Mouse (Mus musculus) brain, embryonic 14.5 days (tissue): ENCODE data around the gene Sema4c. TPM values are rescaled to one million over a fixed set of nuclear protein-coding genes. Genes with fewer than 3 reads are reported as not detected.

ENCODE experiments used
- DNase-seq: peaks from one replicate; pipeline ENCODE4 v3.0.0-alpha.2; 2011; ENCODE audit warnings: low read depth
- CTCF ChIP-seq: fragments of 200-500 bp; IDR thresholded peaks from 2 replicates; pipeline ENCODE4 v1.5.1; 2012; ENCODE audit warnings: inconsistent platforms, mild to moderate bottlenecking, moderate library complexity, borderline replicate concordance; ENCODE audit not compliant: insufficient read depth, insufficient read length; ENCODE audit errors: extremely low read depth
- POLR2A ChIP-seq: fragments of 200-500 bp; IDR thresholded peaks from 2 replicates; pipeline ENCODE4 v1.6.1; 2012; ENCODE audit warnings: mild to moderate bottlenecking, inconsistent platforms, borderline replicate concordance; ENCODE audit not compliant: poor library complexity, insufficient read depth, insufficient read length, severe bottlenecking; ENCODE audit errors: extremely low read depth
- polyA plus RNA-seq: library from polyadenylated mRNA; depleted of rRNA; stranded (reverse); fragments of >200 nt; gene quantifications from 2 replicates; pipeline ENCODE4 v1.2.3, GENCODE M21; 2012

Sema4c gene
- polyA plus RNA-seq, 1 experiment = 66.1 TPM

DNA sequence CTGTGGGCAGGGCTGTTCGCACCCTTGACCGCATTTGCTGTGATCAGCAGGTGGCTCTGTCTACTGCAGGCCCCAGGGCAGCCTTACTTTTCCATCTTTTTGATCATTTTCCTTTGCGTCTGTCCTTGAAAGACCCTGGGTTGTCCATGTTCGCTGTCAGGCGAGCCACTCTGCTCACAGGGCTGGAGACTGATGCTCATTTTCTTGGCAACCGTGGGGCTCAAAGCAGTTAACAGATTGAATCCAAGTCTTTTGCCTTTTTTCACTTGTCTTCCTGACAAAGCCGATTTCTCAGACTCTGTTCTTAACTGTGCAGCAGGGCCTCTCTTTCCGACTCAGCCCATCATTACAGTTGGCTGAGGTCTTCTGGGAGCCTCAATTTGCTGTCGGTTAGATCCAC is 32.5 kb upstream of the Sema4c start:
- no peak for TF ChIP-seq CTCF
- TF ChIP-seq POLR2A = no peak

DNA sequence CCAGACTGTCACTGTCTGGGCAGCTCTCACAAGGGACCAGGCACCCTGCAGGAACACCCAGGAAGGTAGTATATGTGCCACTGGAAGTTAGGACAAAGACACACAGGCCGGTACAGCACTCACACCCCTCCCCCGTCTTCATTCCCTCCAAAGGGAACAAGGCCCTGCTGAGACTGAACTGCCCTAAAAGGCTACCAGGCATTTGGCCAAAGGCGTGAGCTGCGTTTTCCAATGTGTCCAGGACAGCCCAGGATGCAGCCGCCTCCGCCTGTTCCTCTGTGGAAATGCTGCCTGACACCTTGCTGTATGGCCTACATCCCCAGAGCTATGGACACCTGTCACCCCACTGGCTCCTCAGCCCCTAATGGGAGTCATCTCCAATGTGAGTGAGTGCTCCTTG is 31.3 kb upstream of the Sema4c start:
- peak; percentile 55 for DNase-seq
- TF ChIP-seq CTCF (no peak), POLR2A (no peak)

More for the DNA sequence above, 32.5 kb upstream of the Sema4c start:
- peak; percentile 19 for DNase-seq

DNA sequence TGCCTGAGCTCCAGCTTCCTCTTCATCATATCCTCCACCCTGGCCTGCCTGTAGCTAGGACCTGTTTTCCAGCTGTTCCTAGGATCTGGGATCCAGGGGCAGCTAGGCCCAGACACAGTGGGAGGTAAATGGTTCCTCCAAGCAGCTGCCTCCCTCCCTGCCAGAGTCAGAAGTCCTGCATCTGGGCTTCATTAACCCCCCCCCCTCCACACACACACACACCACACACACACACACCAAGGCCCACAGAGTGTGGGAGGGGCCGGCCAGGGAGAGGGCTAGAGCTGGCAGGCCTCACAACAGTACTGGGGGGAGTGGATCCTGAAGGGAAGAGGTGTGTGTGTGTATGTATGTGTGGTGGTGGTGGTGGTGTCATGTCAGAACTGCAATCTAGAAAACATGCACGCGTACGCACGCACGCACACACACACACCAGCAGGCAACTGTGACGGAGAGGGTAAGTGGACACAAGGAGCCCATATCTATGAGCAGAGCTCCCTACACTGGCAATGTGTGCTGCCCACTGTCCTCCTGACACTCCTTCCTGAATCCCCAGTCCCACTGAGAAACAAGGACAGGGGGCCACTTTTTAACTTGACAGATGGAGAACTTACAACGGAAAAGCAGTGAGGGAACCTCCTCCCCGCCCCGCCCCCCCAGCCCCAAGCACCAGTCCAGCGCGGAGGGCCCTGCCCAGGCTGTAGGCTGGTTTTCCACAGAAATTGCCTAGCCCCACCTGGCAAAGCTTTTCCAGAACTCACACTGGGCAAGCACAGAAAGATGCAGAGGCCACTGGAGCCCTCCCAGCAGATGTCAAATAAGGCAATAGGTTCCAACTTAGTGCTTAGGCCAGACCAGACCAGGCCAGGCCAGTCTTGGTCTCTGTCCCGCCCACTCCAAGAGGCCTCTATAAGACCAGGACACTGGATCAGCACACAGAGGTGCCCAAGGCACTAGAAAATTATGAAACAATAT is 30.6 kb upstream of the Sema4c start:
- TF ChIP-seq CTCF (no peak), POLR2A (no peak)
- peak; percentile 32 for DNase-seq

GRCm38 (mm10) chr1:36587860-36588259 is 29.7 kb upstream of the Sema4c start:
- TF ChIP-seq POLR2A = no peak
- DNase-seq = no peak

GRCm38 (mm10) chr1:36586288-36586687 is 28.1 kb upstream of the Sema4c start:
- TF ChIP-seq POLR2A (no peak), CTCF (no peak)
- no peak for DNase-seq

- TF ChIP-seq CTCF (no peak), POLR2A (no peak)
- DNase-seq = no peak
These were observed 25.4 kb upstream of the Sema4c start for GRCm38 (mm10) chr1:36583408-36584116.

- TF ChIP-seq POLR2A = no peak
- no peak for TF ChIP-seq CTCF
- no peak for DNase-seq
These were observed 24.1 kb upstream of the Sema4c start for GRCm38 (mm10) chr1:36582211-36582610.

DNA sequence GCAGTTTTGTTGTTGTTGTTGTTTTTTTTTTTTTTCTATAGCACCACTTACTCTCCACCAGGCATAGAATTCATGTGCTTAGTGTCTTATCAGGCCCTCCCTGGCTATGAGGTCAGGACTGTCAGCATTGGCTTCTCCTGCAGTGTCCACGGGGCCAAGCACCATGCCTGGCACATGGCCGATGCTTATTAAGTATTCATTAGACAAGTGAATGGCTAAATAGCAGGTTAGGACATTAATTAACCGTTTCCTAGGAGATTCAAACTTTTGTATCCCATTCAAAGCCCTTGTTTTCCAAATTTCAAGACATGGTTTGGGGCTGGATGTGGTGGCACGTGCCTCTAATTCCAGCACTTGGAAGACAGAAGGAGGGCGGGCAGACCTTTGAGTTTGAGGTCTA is 23.1 kb upstream of the Sema4c start:
- no peak for TF ChIP-seq CTCF
- no peak for TF ChIP-seq POLR2A
- peak; percentile 71 for DNase-seq

DNA sequence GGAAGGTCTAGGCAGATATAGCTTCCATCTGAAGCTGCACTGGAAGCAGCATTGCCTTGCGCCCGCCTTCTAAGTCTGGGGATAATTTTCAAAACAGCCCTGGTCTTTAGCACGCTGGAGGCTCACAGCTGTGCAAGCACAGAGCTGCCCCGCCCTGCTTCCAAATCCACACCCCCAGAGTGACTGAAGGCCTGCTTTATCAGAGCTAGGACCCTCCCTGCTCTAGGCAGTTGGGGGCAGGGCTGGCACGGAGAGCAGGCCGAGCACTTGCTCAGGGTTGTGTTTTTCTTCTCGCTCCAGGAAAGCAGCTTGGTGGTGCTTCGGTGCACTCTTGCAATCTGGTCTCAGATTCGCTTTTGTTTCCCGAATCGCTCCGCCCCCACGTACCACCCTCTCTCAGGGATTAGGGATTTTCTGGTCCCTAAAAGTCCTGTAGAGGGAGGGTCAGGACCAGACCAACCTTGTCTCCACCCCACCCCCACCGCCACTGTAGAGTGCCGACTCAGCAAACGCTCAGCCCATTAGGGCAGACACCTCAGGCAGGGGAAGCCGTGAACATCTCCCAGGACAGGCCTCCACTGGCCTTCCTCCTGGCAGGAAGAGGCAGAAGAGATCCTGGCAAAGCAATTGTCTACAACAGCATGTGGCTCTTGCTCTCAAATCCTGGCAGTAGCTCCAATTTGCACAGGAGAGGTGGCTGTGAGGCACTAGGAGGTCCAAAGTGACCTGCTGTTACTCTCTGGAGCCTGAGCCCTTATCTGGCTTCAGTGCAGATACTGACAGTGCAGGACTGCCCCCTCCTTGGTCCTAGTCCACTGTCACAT is 22.4 kb upstream of the Sema4c start:
- TF ChIP-seq CTCF (no peak), POLR2A (no peak)
- peak; percentile 86 for DNase-seq

- DNase-seq = no peak
These were observed 21.8 kb upstream of the Sema4c start for GRCm38 (mm10) chr1:36579974-36580383.

More at GRCm38 (mm10) chr1:36579974-36580383, 21.8 kb upstream of the Sema4c start:
- TF ChIP-seq CTCF (no peak), POLR2A (no peak)
